Mouse (Mus musculus) Patski (cell line): ENCODE measurements at regions not wholly inside any gene's neighbourhood (a gene's known extent, or its start where the extent isn't known, plus 50 kb on each side); places are given as distances from the start of the nearest gene placed in this dataset.

Experiments used
- ATAC-seq: fragments of 100-300 bp; one replicate; pipeline ENCODE4 v1.8.0; 2021
- CTCF ChIA-PET: fragments of 350-600 bp; sonication (Branson Sonifier 250); formaldehyde crosslinking; loops from one replicate; lab custom pipeline; 2022; ENCODE audit warnings: inconsistent platforms; lab: Charles Lee
- POLR2A ChIA-PET: fragments of 350-600 bp; sonication (Branson Sonifier 250); formaldehyde crosslinking; loops from one replicate; lab custom pipeline; 2022; ENCODE audit warnings: antibody characterized with exemption, inconsistent platforms; lab: Charles Lee
- DNase-seq: peaks from one replicate; pipeline ENCODE4 v3.0.0-alpha.2; 2011; ENCODE audit warnings: low read depth, low spot score
- H3K27me3 ChIP-seq: fragments of 371-371 bp; one replicate; pipeline ENCODE4 v1.5.1; 2021
- CTCF ChIP-seq: fragments of 100-300 bp; IDR thresholded peaks from one replicate; pipeline ENCODE4 v1.5.1; 2021
- in situ Hi-C: fragments of 300-500 bp; cut with MboI; formaldehyde crosslinking; loops from 3 replicates; pipeline ENCODE4 v1.11.1; 2018; ENCODE audit warnings: low pct_unique_long_range_greater_than_20kb, mixed read lengths

GRCm38 (mm10) chr1:90501373-90501772 is 101.4 kb upstream of the Cops8 start:
- no peak for DNase-seq
- in situ Hi-C loops, result no loop called here

GRCm38 (mm10) chr1:90502371-90502770 is 100.4 kb upstream of the Cops8 start:
- DNase-seq, result no peak
- no peak for ATAC-seq
- ChIA-PET POLR2A (interaction anchor here (0.5 to 0.6 kb wide), 2 partner anchors 11 to 65 kb away, joined by 3 to 4 read pairs; no protein-coding TSS in a partner anchor), CTCF (no interaction called here)
- no peaks in the 10 kb centered on the region for H3K27me3 ChIP-seq
- TF ChIP-seq CTCF, result no peak
- in situ Hi-C loops, result no loop called here

More at GRCm38 (mm10) chr1:90501373-90501772, 101.4 kb upstream of the Cops8 start:
- POLR2A ChIA-PET, result no interaction called here
- no peak for ATAC-seq
- CTCF ChIA-PET, result no interaction called here
- no peaks in the 10 kb centered on the region for H3K27me3 ChIP-seq
- no peak for TF ChIP-seq CTCF

GRCm38 (mm10) chr1:90502771-90503540 is 99.8 kb upstream of the Cops8 start:
- POLR2A ChIA-PET, result interaction anchor here (0.5 kb wide), 1 partner anchor 10 kb away, joined by 4 read pairs; no protein-coding TSS in a partner anchor
- no peaks in the 10 kb centered on the region for H3K27me3 ChIP-seq
- ATAC-seq (no peak), DNase-seq (no peak)
- in situ Hi-C loops, result no loop called here
- CTCF ChIA-PET, result no interaction called here
- TF ChIP-seq CTCF, result no peak

GRCm38 (mm10) chr1:90504583-90505080 is 98.1 kb upstream of the Cops8 start:
- POLR2A ChIA-PET, result no interaction called here
- in situ Hi-C loops, result no loop called here

GRCm38 (mm10) chr1:90505599-90505998 is 97.2 kb upstream of the Cops8 start:
- CTCF ChIA-PET, result no interaction called here
- no peak for ATAC-seq
- H3K27me3 ChIP-seq, result no peaks in the 10 kb centered on the region
- in situ Hi-C loops, result no loop called here
- POLR2A ChIA-PET, result no interaction called here
- DNase-seq, result no peak
- TF ChIP-seq CTCF, result no peak

More at GRCm38 (mm10) chr1:90504583-90505080, 98.1 kb upstream of the Cops8 start:
- CTCF ChIA-PET, result no interaction called here
- DNase-seq, result no peak
- TF ChIP-seq CTCF, result no peak
- no peaks in the 10 kb centered on the region for H3K27me3 ChIP-seq
- no peak for ATAC-seq

- no peak for TF ChIP-seq CTCF
- in situ Hi-C loops, result no loop called here
- no peaks in the 10 kb centered on the region for H3K27me3 ChIP-seq
- POLR2A ChIA-PET, result interaction anchor here (0.6 kb wide), 1 partner anchor 214 kb away, joined by 3 read pairs; no protein-coding TSS in a partner anchor
- no peak for DNase-seq
- CTCF ChIA-PET, result no interaction called here
- ATAC-seq, result no peak
Observed at GRCm38 (mm10) chr1:90506582-90506981, 96.2 kb upstream of the Cops8 start.

GRCm38 (mm10) chr1:90509371-90509770 is 93.4 kb upstream of the Cops8 start:
- ChIA-PET POLR2A (no interaction called here), CTCF (interaction anchor here (0.8 kb wide), 1 partner anchor 21 kb away, joined by 3 read pairs; no protein-coding TSS in a partner anchor)
- no peak for DNase-seq
- H3K27me3 ChIP-seq, result no peaks in the 10 kb centered on the region
- no peak for ATAC-seq
- no peak for TF ChIP-seq CTCF
- in situ Hi-C loops, result no loop called here

GRCm38 (mm10) chr1:90513442-90514070 is 89.2 kb upstream of the Cops8 start:
- H3K27me3 ChIP-seq, result no peaks in the 10 kb centered on the region
- TF ChIP-seq CTCF, result no peak
- DNase-seq, result no peak
- CTCF ChIA-PET, result interaction anchor here (0.9 kb wide), 2 partner anchors 17 to 32 kb away, joined by 3 read pairs; no protein-coding TSS in a partner anchor
- in situ Hi-C loops, result no loop called here
- no peak for ATAC-seq
- POLR2A ChIA-PET, result interaction anchor here (0.6 kb wide), 1 partner anchor 11 kb away, joined by 4 read pairs; no protein-coding TSS in a partner anchor

GRCm38 (mm10) chr1:90514176-90514575 is 88.6 kb upstream of the Cops8 start:
- DNase-seq, result no peak
- ATAC-seq, result no peak
- in situ Hi-C loops, result no loop called here
- ChIA-PET CTCF (no interaction called here), POLR2A (no interaction called here)
- H3K27me3 ChIP-seq, result no peaks in the 10 kb centered on the region
- no peak for TF ChIP-seq CTCF

- POLR2A ChIA-PET, result no interaction called here
Observed at GRCm38 (mm10) chr1:90518584-90519265, 84.1 kb upstream of the Cops8 start.

More at GRCm38 (mm10) chr1:90518584-90519265, 84.1 kb upstream of the Cops8 start:
- CTCF ChIA-PET, result no interaction called here
- DNase-seq (peak; percentile 90), ATAC-seq (peak; percentile 70)
- TF ChIP-seq CTCF, result no peak
- in situ Hi-C loops, result no loop called here
- H3K27me3 ChIP-seq, result no peaks in the 10 kb centered on the region
